Mouse (Mus musculus) urinary bladder, postnatal 14 days (tissue): ENCODE measurements around the gene Prdm16.

Experiments used
- DNase-seq: peaks from one replicate; pipeline ENCODE4 v3.0.0; 2021; ENCODE audit warnings: low spot score

Gene Prdm16

GRCm38 (mm10) chr4:154386810-154387209 is 249.9 kb downstream of the Prdm16 start:
- DNase-seq, result no peak

DNA sequence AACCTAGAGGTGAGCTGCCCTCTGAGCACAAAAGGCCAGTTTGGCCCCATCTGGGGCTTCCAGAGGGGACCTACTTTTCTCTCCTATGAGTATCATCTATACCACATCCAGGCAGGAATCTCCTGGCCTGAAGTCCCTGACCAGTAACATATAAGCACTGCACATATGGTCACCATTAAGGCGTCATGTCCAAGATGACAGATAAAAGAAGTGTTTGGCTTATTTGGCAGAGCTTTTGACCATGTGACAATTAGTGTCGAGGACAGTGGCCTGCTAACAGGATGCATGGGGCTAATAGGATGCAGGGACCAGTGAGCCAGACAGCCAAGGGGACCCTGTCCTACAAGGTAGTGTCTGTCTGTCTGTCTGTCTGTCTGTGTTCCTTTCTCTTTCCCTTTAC is 250.8 kb downstream of the Prdm16 start:
- no peak for DNase-seq

DNA sequence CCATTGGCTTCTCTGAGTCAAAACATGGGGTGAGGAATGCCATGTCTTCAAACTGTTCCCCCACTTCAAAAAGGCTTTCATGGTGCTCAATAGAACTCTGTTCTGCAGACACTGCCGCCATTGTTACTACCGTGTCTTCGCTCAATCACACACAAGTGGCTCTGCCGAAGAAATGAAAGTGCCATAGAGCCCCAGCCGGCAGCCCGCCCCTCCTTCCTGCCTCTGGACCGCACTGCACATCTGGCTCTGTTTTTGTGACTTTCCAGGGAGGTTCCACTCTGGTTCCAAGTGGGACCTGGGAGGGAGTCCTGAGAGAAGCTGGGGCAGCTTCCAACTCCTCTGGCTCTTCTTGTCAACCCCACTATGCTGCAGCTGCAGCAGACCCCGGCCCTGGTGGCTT is 251.5 kb downstream of the Prdm16 start:
- DNase-seq, result no peak

- DNase-seq, result no peak
Observed at GRCm38 (mm10) chr4:154378876-154379275, 257.8 kb downstream of the Prdm16 start.

- no peak for DNase-seq
Observed at GRCm38 (mm10) chr4:154375939-154376625, 260.6 kb downstream of the Prdm16 start.

GRCm38 (mm10) chr4:154371542-154372247 is 265.0 kb downstream of the Prdm16 start:
- DNase-seq, result no peak

DNA sequence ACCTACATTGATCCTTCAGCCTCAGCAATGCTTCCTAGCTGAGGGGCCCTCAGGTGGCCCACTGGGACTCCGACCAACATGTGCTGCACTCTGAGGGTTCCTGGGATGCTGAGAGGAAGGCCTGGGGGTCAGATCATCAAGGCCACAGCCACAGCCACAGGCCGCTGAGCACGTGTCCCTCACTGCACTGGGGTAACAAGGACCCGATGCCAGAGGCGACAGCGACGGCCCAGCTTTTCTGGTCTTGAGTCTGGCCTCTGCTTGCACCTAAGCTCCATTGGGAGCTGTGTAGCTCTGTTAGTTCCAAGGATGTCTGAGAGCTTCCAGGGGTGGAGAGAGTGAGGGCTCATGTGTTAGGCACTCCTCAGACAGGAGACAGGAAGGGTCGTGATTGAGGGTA is 265.8 kb downstream of the Prdm16 start:
- DNase-seq, result no peak

DNA sequence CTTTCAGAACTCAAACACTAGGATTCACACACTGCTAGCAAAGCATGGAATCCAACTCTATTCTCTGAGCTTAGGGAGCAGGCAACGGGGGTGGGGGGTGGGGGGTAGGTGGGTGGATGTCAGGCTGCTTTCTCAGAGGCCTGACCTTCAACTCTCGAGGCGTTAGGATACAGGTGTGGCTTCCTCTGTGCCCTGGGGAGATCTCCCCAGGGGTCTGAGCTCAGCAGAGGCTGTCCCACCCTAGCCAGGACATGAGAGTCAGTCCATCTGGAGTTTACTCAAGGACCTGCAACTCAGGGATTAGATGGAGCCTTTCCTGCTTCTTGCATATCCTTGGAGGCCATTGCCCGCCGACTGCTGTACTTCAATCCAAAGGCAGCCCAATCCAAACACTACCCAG is 267.6 kb downstream of the Prdm16 start:
- DNase-seq, result no peak

DNA sequence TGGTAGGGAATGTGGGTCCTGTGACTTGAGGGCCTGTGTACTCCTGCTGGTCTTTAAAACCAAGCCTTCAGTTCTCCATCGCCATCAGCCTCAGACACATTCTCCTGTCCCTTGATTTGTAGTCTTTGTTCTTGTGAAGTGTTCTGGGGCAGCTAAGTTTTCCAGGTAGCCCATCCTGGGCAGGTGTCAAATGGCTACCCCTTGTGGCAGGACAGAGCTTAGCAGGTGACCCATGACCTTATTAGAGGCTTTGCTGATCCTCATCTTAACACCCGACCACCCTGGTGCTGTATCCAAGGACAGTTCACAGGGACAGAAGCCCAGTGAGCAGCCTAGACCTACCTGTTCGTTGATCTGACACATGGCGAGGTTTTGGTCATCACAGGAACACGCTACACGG is 269.8 kb downstream of the Prdm16 start:
- no peak for DNase-seq

GRCm38 (mm10) chr4:154364752-154365151 is 271.9 kb downstream of the Prdm16 start:
- no peak for DNase-seq

DNA sequence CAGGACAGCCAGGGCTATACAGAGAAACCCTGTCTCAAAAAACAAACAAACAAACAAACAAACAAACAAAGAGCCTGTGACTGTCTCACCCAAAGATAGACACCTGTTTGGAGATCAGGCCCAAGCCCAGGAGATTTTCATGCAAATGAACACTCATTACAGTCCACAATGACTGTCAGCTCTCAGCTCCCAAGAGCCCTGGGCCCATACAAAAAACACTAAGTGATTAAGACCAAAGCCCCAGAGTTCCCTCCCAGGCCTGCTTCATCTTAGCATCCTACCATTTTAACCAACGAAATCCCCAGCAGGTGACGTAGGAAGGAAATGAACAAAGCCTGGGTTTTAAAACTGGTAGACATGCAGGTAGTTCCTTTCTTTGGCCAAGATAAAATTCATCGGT is 275.8 kb downstream of the Prdm16 start:
- DNase-seq, result no peak

DNA sequence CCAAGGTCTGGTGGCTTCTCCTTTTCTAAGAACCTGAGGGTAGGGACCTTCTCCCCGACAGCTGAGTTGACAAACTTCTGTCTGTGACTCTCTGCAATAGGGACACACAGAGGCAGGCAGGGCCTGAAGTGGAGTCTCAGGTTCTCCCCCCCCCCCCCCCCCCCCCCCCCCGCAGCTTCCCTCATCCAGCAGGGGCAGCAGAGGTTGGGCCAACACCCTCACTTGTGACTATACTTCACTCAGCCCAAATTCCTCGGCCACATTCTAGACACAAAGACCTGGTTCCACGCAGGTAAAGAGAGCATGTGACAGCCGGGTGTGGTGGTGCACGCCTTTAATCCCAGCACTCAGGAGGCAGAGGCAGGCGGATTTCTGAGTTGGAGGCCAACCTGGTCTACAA is 276.2 kb downstream of the Prdm16 start:
- no peak for DNase-seq

GRCm38 (mm10) chr4:154359762-154360300 is 276.8 kb downstream of the Prdm16 start:
- no peak for DNase-seq

- DNase-seq, result no peak
Observed at GRCm38 (mm10) chr4:154358816-154359215, 277.9 kb downstream of the Prdm16 start.

DNA sequence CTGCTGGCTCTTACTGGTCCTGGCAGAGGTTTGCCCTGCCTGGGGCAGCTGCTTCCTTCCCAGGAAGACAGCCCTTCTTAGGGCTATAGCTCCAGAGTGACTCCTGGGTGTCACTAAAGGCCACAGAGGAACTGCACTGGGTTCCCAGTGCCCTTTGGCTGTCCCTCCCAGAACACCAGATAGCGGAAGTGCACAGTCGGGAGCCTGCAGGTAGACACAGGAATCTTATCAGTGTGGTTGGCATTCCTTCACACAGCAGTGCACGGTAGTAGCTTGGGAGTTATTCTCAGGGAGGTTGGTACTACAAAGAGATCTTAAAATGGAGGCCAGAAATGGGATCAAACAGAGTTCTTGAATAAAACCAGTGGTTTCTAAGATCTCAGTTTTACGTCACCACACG is 278.3 kb downstream of the Prdm16 start:
- DNase-seq, result no peak

- DNase-seq, result no peak
Observed at GRCm38 (mm10) chr4:154355408-154355807, 281.3 kb downstream of the Prdm16 start.

- no peak for DNase-seq
Observed at GRCm38 (mm10) chr4:154352246-154352645, 284.4 kb downstream of the Prdm16 start.

DNA sequence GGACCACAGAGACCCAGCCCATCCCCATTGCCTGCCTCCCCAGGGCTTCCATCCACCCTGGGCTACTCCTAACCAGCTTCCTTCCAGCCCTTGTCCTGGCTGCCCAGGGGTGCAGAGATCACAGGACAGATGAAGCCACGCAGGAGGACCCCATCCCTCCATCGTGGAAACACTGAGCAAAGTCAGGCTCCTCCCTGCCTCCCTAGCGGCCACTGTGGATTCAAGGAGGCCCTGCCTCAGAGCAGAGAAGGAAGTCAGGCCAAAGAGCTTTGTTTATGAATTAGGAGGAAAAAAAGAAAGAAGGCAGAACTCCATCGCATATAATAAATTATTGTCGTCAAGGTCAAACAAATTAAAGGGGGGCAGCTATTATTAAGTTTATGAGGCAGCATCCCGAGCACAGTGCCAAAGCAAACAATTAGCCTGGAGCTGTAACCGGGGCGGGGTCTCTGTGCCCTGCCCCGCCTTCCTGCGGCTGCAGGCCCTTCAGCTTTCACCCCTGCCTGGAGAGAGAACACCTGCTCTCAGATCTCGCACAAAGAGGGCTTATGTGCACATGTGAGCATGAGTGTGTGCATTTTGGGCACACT is 288.4 kb downstream of the Prdm16 start:
- peak; percentile 28 for DNase-seq

- DNase-seq, result no peak
Observed at GRCm38 (mm10) chr4:154346731-154347522, 289.7 kb downstream of the Prdm16 start.

DNA sequence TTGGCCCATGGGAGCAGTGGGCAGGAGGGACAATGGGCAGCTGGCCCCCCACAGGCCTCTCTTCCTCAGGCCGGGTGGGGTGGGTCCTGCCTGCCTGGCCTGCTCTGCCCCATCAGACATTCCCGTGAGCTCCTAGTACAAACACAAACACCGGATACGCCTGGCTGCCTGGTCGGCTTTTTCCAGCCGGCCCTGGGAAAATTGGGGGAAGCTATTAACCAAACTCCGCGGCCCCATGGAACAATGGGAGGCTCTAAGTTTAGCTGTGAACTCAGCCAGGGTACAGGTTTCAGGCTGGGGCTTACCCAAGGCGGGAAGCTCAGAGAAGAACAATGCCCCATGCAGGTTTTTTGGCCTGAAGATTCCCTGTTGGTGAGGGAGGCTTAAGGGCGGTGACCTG is 300.0 kb downstream of the Prdm16 start:
- DNase-seq, result no peak

- no peak for DNase-seq
Observed at GRCm38 (mm10) chr4:154335761-154336160, 300.9 kb downstream of the Prdm16 start, which contains the start of gene B230104I21Rik. Gene B230104I21Rik, plus strand, starts transcription at chr4:154336127.

DNA sequence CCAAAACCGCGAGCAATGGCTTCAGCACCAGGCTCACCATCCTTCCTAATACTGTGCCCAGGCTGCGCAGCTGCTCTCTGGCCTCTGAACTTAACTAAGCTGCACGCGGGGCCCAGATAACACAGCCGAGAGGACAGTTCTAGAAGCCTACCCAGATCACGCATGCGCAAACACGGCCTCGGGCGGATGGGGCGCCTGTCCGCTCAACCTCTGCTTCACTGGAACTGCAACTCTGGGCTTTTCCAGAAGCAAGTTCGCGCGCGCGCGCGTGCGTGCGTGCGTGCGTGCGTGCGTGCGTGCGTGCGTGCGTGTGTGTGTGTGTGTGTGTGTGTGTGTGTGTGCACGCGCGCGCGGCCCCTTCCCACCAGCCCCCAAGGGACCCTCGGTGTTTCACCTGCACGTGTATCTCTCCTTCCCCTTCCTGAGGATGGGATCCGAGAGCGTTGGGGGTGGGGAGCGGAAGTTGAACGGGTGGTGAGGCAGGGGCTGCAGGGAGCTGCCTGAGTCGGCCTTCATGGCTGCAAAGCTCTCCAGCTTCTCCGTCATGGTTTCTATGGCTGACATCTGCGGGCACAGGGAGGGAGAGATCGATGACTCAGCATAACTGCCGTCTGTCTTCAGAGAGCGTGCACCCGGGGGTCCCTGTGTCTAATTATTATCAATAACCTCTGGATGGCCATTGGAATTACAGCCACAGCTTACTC is 301.8 kb downstream of the Prdm16 start:
- DNase-seq, result peak; percentile 50
